Mouse (Mus musculus): ENCODE measurements around the gene Tcaim. TPM values are rescaled to one million over a fixed set of nuclear protein-coding genes. Genes with fewer than 3 reads are reported as not detected.
A peak's percentile ranks its signal among the peaks of the same experiment; 100 is the strongest.

Tcaim gene
- polyA plus RNA-seq, 1 experiment from 2014 or later: 3.2 TPM

GRCm38 (mm10) chr9:122856716-122857115 is 51.4 kb downstream of the Tcaim start:
- TF ChIP-seq CTCF (IDR thresholded peaks at IDR 0.05; ENCODE audit: low read depth): no peak
- Histone ChIP-seq H3K9ac (ENCODE audit: low read depth, low read length) (no peak overlapping the region), H3K27ac (ENCODE audit: low read depth, low read length) (no peak overlapping the region; the same call in 1 of the 2 replicates), H3K36me3 (ENCODE audit: control insufficient read depth, insufficient read depth) (peaks cover 94% of the 10 kb centered on the region), H3K4me2 (replicated peaks; ENCODE audit: low read depth) (no peak overlapping the region), H3K4me1 (replicated peaks; ENCODE audit: control insufficient read depth, insufficient read depth, low read length) (no peaks in the 10 kb centered on the region), H3K9me3 (ENCODE audit: control insufficient read depth) (peaks cover 33% of the 10 kb centered on the region), H3K27me3 (replicated peaks; ENCODE audit: control insufficient read depth, insufficient read depth, low read length) (no peaks in the 10 kb centered on the region), H3K4me3 (ENCODE audit: low read depth, low read length) (no peak overlapping the region)
- WGBS: 96% methylated on average over 3 of the region's 3 CpGs
- no peak for ATAC-seq

DNA sequence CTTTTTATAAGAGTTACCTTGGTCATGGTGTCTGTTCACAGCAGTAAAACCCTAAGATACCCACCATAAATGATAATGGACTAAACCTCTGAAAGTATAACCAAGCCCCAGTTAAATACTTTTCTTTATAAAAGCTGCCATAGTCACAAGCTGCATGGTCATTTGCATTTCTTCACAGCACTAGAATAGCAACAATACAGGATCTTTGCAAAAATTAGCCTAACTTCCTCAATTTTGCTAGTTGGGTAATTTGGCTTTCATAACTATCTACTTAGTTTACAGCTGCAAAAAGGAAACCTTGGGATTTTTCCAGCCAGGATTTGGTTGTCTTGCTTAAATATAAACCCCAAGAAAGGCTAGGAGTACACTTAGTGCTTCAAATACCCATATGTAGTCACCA is 55.4 kb downstream of the Tcaim start:
- Histone ChIP-seq H3K36me3 (ENCODE audit: control insufficient read depth, insufficient read depth) (peaks cover 60% of the 10 kb centered on the region), H3K4me1 (replicated peaks; ENCODE audit: control insufficient read depth, insufficient read depth, low read length) (0 out of 2 replicates have a peak, but pooled peaks cover 2% of the 10 kb centered on the region), H3K4me3 (ENCODE audit: low read depth, low read length) (no peak overlapping the region), H3K27ac (ENCODE audit: low read depth, low read length) (no peak overlapping the region), H3K27me3 (replicated peaks; ENCODE audit: control insufficient read depth, insufficient read depth, low read length) (no peaks in the 10 kb centered on the region), H3K9ac (ENCODE audit: low read depth, low read length) (no peak overlapping the region), H3K4me2 (replicated peaks; ENCODE audit: low read depth) (no peak overlapping the region), H3K9me3 (ENCODE audit: control insufficient read depth) (peaks cover 27% of the 10 kb centered on the region)
- TF ChIP-seq CTCF (IDR thresholded peaks at IDR 0.05; ENCODE audit: low read depth): no peak
- no peak for ATAC-seq

- peak overlapping the region; percentile 70; the same call in 1 of the 2 replicates for H3K4me2 ChIP-seq (replicated peaks; ENCODE audit: low read depth)
- 0 out of 2 replicates have a peak, but pooled peaks cover 2% of the 10 kb centered on the region for H3K4me1 ChIP-seq (replicated peaks; ENCODE audit: control insufficient read depth, insufficient read depth, low read length)
- ATAC-seq: no peak
- no peak overlapping the region for H3K9ac ChIP-seq (ENCODE audit: low read depth, low read length)
- no peak overlapping the region for H3K4me3 ChIP-seq (ENCODE audit: low read depth, low read length)
- no peak for TF ChIP-seq CTCF (IDR thresholded peaks at IDR 0.05; ENCODE audit: low read depth)
- peaks cover 24% of the 10 kb centered on the region for H3K9me3 ChIP-seq (ENCODE audit: control insufficient read depth)
- H3K36me3 ChIP-seq (ENCODE audit: control insufficient read depth, insufficient read depth): peaks cover 34% of the 10 kb centered on the region
- WGBS: 46% methylated on average over 2 of the region's 2 CpGs
- no peak overlapping the region for H3K27ac ChIP-seq (ENCODE audit: low read depth, low read length)
- no peaks in the 10 kb centered on the region for H3K27me3 ChIP-seq (replicated peaks; ENCODE audit: control insufficient read depth, insufficient read depth, low read length)
These were observed 58.4 kb downstream of the Tcaim start for GRCm38 (mm10) chr9:122863731-122864130.

DNA sequence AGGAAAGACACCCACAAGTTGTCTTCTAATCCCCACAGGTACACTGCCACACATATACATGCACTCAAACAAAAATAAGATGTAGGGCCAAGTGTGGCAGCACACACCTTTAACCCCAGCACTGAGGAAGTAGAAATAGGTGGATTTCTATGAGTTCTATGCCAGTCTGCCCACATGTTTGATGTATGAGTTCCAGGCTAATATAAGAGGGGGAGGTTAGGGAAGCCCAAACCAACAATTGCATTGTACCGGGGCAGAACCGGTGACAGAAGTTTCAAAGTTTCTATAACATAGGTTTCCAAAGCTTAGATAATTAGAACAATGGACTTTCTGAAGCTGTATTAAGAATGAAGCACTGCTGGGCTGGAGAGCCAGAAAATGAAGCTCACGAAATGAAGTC is 59.5 kb downstream of the Tcaim start:
- H3K4me2 ChIP-seq (replicated peaks; ENCODE audit: low read depth): peak overlapping the region; percentile 70
- peaks cover 23% of the 10 kb centered on the region for H3K36me3 ChIP-seq (ENCODE audit: control insufficient read depth, insufficient read depth)
- H3K4me1 ChIP-seq (replicated peaks; ENCODE audit: control insufficient read depth, insufficient read depth, low read length): 0 out of 2 replicates have a peak, but pooled peaks cover 2% of the 10 kb centered on the region
- peak overlapping the region; percentile 87 for H3K4me3 ChIP-seq (ENCODE audit: low read depth, low read length)
- no peak for TF ChIP-seq CTCF (IDR thresholded peaks at IDR 0.05; ENCODE audit: low read depth)
- WGBS: 48% methylated on average over 3 of the region's 3 CpGs
- no peak overlapping the region for H3K27ac ChIP-seq (ENCODE audit: low read depth, low read length)
- ATAC-seq: no peak
- H3K9me3 ChIP-seq (ENCODE audit: control insufficient read depth): peaks cover 14% of the 10 kb centered on the region
- no peaks in the 10 kb centered on the region for H3K27me3 ChIP-seq (replicated peaks; ENCODE audit: control insufficient read depth, insufficient read depth, low read length)
- H3K9ac ChIP-seq (ENCODE audit: low read depth, low read length): 0 out of 2 replicates have a peak overlapping the region, but pooled peaks have one; percentile 79

- Histone ChIP-seq H3K36me3 (ENCODE audit: control insufficient read depth, insufficient read depth) (peaks cover 14% of the 10 kb centered on the region), H3K27ac (ENCODE audit: low read depth, low read length) (peak within 1 kb of the TSS; percentile 89), H3K4me1 (replicated peaks; ENCODE audit: control insufficient read depth, insufficient read depth, low read length) (0 out of 2 replicates have a peak, but pooled peaks cover 2% of the 10 kb centered on the region), H3K27me3 (replicated peaks; ENCODE audit: control insufficient read depth, insufficient read depth, low read length) (no peaks in the 10 kb centered on the region), H3K4me3 (ENCODE audit: low read depth, low read length) (peak within 1 kb of the TSS; percentile 87), H3K9me3 (ENCODE audit: control insufficient read depth) (peaks cover 5% of the 10 kb centered on the region), H3K9ac (ENCODE audit: low read depth, low read length) (peak within 1 kb of the TSS; percentile 79), H3K4me2 (replicated peaks; ENCODE audit: low read depth) (peak within 1 kb of the TSS; percentile 70)
- peak; percentile 88 for ATAC-seq
- WGBS: under 1% methylated on average over 34 of the region's 34 CpGs
- TF ChIP-seq CTCF (IDR thresholded peaks at IDR 0.05; ENCODE audit: low read depth): no peak
These were observed 60.4 kb downstream of the Tcaim start, which contains the start of gene Zfp445 for GRCm38 (mm10) chr9:122865697-122866166. Gene Zfp445, minus strand, starts transcription at chr9:122866006.

DNA sequence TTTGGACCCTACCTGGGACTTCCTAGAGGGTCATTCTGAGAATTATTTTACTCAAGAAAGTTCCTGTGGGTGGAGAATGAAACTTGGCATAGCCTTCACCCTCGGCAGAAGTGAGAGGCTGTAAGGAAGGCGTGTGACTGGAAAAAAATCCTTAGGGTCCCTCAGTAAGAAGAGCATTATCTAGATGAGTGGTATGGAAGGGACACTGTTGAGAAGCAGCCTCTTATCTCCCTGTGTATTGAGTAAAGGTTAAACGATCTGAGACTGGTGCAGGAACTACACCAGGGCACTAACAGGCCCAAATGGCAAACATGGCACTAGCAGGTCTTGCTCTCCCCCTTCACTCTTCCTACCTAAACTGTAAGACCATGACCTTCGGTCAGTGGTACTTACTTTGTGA is 60.9 kb downstream of the Tcaim start:
- H3K9me3 ChIP-seq (ENCODE audit: control insufficient read depth): peaks cover under 1% of the 10 kb centered on the region; the same call in 1 of the 2 replicates
- H3K27ac ChIP-seq (ENCODE audit: low read depth, low read length): no peak overlapping the region
- no peak overlapping the region; the same call in 1 of the 2 replicates for H3K9ac ChIP-seq (ENCODE audit: low read depth, low read length)
- peaks cover 9% of the 10 kb centered on the region for H3K36me3 ChIP-seq (ENCODE audit: control insufficient read depth, insufficient read depth)
- no peak; the same call in none of the 2 replicates for ATAC-seq
- H3K4me1 ChIP-seq (replicated peaks; ENCODE audit: control insufficient read depth, insufficient read depth, low read length): 0 out of 2 replicates have a peak, but pooled peaks cover 2% of the 10 kb centered on the region
- peak overlapping the region; percentile 87 for H3K4me3 ChIP-seq (ENCODE audit: low read depth, low read length)
- peak overlapping the region; percentile 70 for H3K4me2 ChIP-seq (replicated peaks; ENCODE audit: low read depth)
- 64% methylated on average over 4 of the region's 4 CpGs for WGBS
- H3K27me3 ChIP-seq (replicated peaks; ENCODE audit: control insufficient read depth, insufficient read depth, low read length): no peaks in the 10 kb centered on the region
- no peak for TF ChIP-seq CTCF (IDR thresholded peaks at IDR 0.05; ENCODE audit: low read depth)

Measured in intestine, postnatal 0 days (tissue).